Mouse (Mus musculus) heart, embryonic 11.5 days (tissue): ENCODE measurements at regions not wholly inside any gene's neighbourhood (a gene's known extent, or its start where the extent isn't known, plus 50 kb on each side); places are given as distances from the start of the nearest gene placed in this dataset.

Experiments used
- ATAC-seq: fragments of 200-750 bp; cut with Nextera tagmentation; replicated peaks from 2 replicates; pipeline ENCODE4 v1.8.0; 2017; ENCODE audit warnings: moderate library complexity; ENCODE audit not compliant: insufficient number of reproducible peaks, low FRiP score, low TSS enrichment
- H3K27ac ChIP-seq: fragments of 300-500 bp; sonication (generic); 2 replicates; pipeline ENCODE4 v1.5.1; 2014; ENCODE audit warnings: mild to moderate bottlenecking, low read depth, low read length
- H3K27me3 ChIP-seq: fragments of 300-500 bp; sonication (generic); 2 replicates; pipeline ENCODE4 v1.6.1; 2014; ENCODE audit warnings: mild to moderate bottlenecking, low read length, mixed read lengths; ENCODE audit not compliant: control insufficient read depth, insufficient read depth
- H3K36me3 ChIP-seq: fragments of 300-500 bp; sonication (generic); 2 replicates; pipeline ENCODE4 v1.6.1; 2014; ENCODE audit warnings: mild to moderate bottlenecking, low read length, moderate library complexity, mixed read lengths; ENCODE audit not compliant: control insufficient read depth, insufficient read depth
- H3K4me1 ChIP-seq: fragments of 300-500 bp; sonication (generic); 2 replicates; pipeline ENCODE4 v1.6.1; 2014; ENCODE audit warnings: low read length; ENCODE audit not compliant: control insufficient read depth, insufficient read depth
- H3K4me2 ChIP-seq: fragments of 300-500 bp; sonication (generic); 2 replicates; pipeline ENCODE4 v1.6.1; 2014; ENCODE audit warnings: mild to moderate bottlenecking, moderate library complexity
- H3K4me3 ChIP-seq: fragments of 300-500 bp; sonication (generic); 2 replicates; pipeline ENCODE4 v1.5.1; 2014; ENCODE audit warnings: low read depth, low read length
- H3K9ac ChIP-seq: fragments of 300-500 bp; sonication (generic); 2 replicates; pipeline ENCODE4 v1.6.1; 2014; ENCODE audit warnings: mild to moderate bottlenecking, low read depth, low read length, moderate library complexity
- H3K9me3 ChIP-seq: fragments of 300-500 bp; sonication (generic); replicated peaks from 2 replicates; pipeline ENCODE4 v1.6.1; 2016; ENCODE audit warnings: low read length; ENCODE audit not compliant: control insufficient read depth
- WGBS: fragments of 180-500 bp; shearing (Covaris S2); extraction: QIAGEN DNeasy Blood & Tissue Kit; methylation state at CpG from one replicate; pipeline ENCODE4 v1.1.7; 2014; ENCODE audit not compliant: insufficient replicate concordance; 5-methylcytosine and 5-hydroxymethylcytosine counted together

DNA sequence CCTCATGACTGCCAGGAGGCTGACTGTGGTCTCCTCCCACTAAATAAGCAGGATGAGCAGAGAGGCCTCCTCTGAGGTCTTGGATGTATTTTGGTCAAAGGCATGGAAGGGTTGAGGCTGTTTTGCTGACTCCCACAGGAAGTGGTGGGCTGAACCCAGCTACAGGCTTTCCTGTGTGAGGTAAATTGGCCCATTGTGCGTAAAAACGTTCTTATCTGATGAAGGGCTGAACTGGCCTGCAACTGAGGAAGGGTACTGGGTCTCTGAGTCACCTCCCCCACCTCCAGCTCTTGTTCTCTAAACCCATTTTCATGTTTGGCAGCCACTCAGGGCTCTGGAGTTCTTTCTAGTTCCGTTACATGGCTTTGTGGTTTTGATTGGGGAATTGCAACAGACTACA, 138.7 kb downstream of the Cog6 start:
- Histone ChIP-seq H3K9ac (no peak overlapping the region), H3K27ac (no peak overlapping the region), H3K4me3 (no peak overlapping the region), H3K36me3 (no peaks in the 10 kb centered on the region), H3K27me3 (no peaks in the 10 kb centered on the region), H3K9me3 (no peaks in the 10 kb centered on the region), H3K4me1 (peaks cover 6% of the 10 kb centered on the region), H3K4me2 (no peak overlapping the region)
- no peak for ATAC-seq
- 44% methylated on average over 3 of the region's 3 CpGs for WGBS

DNA sequence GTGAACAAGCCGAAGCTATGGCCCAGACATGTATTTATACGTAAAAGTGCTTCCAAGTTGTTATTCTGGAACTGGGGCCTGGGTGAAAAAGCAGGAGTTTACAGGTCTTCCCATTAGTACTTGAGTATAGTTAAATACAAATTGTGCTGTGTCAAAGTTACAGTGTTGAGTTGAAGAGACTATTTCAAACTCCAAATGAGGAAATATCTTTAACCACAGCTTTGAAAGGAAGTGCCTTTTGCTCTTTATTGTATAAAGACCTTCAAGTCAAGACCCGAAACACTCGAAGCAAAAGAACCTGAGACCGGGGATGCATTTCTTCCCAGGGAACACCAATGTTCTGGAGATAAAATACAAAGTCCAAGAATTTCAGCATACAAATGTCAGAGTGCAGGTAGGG, 144.8 kb downstream of the Cog6 start:
- no peaks in the 10 kb centered on the region for H3K27me3 ChIP-seq
- no peak overlapping the region for H3K4me3 ChIP-seq
- H3K27ac ChIP-seq = no peak overlapping the region
- no peaks in the 10 kb centered on the region for H3K4me1 ChIP-seq
- H3K36me3 ChIP-seq = no peaks in the 10 kb centered on the region
- H3K9ac ChIP-seq = no peak overlapping the region
- no peak for ATAC-seq
- 81% methylated on average over 5 of the region's 5 CpGs for WGBS
- H3K9me3 ChIP-seq = no peaks in the 10 kb centered on the region
- no peak overlapping the region for H3K4me2 ChIP-seq

DNA sequence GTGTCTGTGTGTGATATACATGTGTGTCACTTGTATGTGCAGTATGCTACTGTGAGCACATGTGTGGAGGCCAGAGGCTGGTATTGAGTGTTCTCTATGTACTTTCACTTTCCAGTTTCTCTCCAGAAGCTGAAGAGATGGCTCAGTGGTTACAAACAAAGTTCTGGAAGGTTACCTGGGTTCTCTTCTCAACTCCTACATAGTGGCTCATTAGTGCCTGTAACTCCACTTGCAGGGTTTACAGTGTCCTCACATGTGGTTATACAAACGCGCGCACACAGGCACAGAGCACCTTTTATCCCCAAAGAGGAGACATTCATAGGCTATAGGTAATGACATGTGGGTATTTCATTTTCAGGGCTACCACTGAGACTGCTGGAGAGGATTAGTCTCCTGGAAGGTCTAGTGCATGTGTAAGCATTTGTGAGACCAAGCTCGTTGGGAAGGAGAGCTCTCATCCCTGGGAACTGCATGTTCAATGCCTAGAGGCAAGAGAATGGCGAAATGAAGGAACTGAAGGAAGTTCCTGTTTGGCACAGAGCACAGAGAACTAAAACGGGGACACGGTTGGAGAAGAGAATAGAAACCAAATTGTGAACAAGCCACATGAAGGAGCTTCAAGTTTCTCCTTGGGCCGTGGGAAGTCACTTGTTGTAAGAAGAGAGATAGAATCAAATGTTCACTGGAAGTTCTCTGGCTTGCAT, 153.7 kb downstream of the Cog6 start:
- no peaks in the 10 kb centered on the region for H3K4me1 ChIP-seq
- H3K36me3 ChIP-seq = no peaks in the 10 kb centered on the region
- WGBS = 82% methylated on average over 8 of the region's 8 CpGs
- H3K27ac ChIP-seq = no peak overlapping the region
- no peak for ATAC-seq
- H3K27me3 ChIP-seq = no peaks in the 10 kb centered on the region
- H3K9ac ChIP-seq = no peak overlapping the region
- H3K4me3 ChIP-seq = no peak overlapping the region
- H3K9me3 ChIP-seq = no peaks in the 10 kb centered on the region
- H3K4me2 ChIP-seq = no peak overlapping the region

DNA sequence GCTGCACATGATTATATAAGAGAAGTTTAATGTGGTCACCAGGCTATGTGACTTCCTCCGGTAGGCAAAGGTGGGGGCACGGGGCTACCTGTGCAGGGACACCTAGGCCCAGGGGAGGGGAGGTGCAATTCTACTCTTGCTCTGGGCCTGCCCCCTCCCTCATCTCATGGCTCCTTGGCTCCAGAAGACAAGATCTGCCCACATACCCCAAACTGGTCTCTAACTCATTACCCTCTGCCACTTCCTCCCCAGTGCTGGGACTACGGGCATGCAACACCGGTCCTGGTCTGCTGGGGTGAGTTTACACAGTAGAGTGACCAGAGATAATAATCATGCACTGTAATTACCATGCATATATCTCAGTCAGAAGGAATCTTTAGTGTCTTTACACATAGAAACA, 155.0 kb downstream of the Cog6 start:
- no peaks in the 10 kb centered on the region for H3K4me1 ChIP-seq
- no peaks in the 10 kb centered on the region for H3K36me3 ChIP-seq
- H3K9ac ChIP-seq = no peak overlapping the region
- WGBS = 89% methylated on average over 4 of the region's 4 CpGs
- no peak overlapping the region for H3K4me3 ChIP-seq
- no peaks in the 10 kb centered on the region for H3K27me3 ChIP-seq
- no peak for ATAC-seq
- no peak overlapping the region for H3K27ac ChIP-seq
- no peaks in the 10 kb centered on the region for H3K9me3 ChIP-seq
- H3K4me2 ChIP-seq = no peak overlapping the region

DNA sequence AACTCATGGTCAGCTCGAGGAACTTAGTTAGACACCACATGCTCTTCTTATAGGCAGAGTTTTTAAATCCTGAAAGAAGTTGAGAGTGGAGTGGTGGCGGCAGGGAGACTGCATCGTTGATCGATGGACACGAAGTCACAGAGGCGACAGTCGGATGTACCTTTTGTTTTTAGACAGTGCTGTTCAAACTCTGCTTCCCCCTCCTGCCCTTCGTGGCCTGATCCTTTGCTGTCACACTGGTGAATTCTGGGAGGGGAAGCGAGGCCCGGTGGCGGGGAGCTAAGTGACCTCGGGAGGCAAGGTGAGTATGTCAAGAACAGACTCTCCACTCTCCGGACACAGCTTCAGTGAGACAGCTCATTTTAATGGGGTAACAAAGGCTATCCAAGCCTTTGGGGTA, 155.5 kb downstream of the Cog6 start:
- H3K4me1 ChIP-seq = no peaks in the 10 kb centered on the region
- WGBS = 79% methylated on average over 13 of the region's 13 CpGs
- no peak overlapping the region for H3K4me3 ChIP-seq
- H3K27ac ChIP-seq = no peak overlapping the region
- no peak for ATAC-seq
- H3K36me3 ChIP-seq = no peaks in the 10 kb centered on the region
- H3K9me3 ChIP-seq = no peaks in the 10 kb centered on the region
- H3K9ac ChIP-seq = no peak overlapping the region
- H3K4me2 ChIP-seq = no peak overlapping the region
- no peaks in the 10 kb centered on the region for H3K27me3 ChIP-seq

DNA sequence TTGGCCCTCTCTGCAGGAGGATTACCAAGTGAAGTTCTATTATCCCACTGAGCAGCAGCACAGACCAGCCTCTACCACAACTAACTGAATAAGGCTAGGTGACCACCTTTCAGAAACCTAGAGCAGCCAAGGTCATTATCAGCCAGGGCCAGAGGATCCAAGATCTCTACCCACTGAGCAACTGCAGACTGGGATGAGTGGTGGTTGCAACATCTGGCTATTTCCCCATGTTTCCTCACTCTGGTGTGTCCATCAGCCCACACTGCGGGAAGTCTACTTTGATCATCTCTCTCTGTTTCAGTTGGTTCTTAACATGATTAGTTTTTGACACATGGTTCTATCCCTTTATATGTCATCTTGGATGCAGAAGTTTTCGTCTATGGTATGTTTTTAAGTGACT, 157.2 kb downstream of the Cog6 start:
- H3K4me1 ChIP-seq = no peaks in the 10 kb centered on the region
- 79% methylated on average over 2 of the region's 2 CpGs for WGBS
- H3K4me3 ChIP-seq = no peak overlapping the region
- ATAC-seq = no peak
- no peak overlapping the region for H3K9ac ChIP-seq
- H3K9me3 ChIP-seq = no peaks in the 10 kb centered on the region
- H3K36me3 ChIP-seq = no peaks in the 10 kb centered on the region
- no peak overlapping the region for H3K4me2 ChIP-seq
- H3K27ac ChIP-seq = no peak overlapping the region
- no peaks in the 10 kb centered on the region for H3K27me3 ChIP-seq

DNA sequence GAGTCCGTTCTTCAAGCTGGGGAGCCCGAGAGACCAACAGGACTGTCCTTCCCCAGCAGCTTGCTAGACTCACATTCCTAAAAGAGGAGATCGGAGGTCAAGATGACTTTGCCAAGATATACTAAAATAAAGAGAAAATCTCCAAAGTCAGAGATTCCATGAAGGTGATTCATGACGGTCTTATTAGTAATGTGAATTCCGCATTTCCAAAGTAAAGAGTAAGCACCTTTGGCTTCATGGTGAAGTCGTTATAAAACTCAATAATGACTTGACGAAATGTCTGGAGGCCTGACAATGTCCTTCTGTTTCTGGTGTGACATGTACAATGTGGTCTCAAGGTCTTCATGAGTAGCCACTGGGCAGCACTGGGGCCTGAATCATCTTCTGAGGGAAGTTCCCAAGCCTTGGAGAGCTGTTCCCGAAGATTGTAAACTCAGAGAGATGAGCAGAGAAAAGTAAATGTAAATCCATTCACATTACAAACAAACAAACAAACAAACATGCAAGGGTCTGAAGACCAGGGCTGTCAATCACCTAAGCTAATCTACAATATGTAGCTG, 157.7 kb downstream of the Cog6 start:
- H3K4me1 ChIP-seq = no peaks in the 10 kb centered on the region
- no peaks in the 10 kb centered on the region for H3K27me3 ChIP-seq
- no peaks in the 10 kb centered on the region for H3K9me3 ChIP-seq
- 86% methylated on average over 8 of the region's 8 CpGs for WGBS
- H3K4me3 ChIP-seq = no peak overlapping the region
- ATAC-seq = no peak
- no peak overlapping the region for H3K9ac ChIP-seq
- H3K27ac ChIP-seq = no peak overlapping the region
- no peak overlapping the region for H3K4me2 ChIP-seq
- H3K36me3 ChIP-seq = no peaks in the 10 kb centered on the region

DNA sequence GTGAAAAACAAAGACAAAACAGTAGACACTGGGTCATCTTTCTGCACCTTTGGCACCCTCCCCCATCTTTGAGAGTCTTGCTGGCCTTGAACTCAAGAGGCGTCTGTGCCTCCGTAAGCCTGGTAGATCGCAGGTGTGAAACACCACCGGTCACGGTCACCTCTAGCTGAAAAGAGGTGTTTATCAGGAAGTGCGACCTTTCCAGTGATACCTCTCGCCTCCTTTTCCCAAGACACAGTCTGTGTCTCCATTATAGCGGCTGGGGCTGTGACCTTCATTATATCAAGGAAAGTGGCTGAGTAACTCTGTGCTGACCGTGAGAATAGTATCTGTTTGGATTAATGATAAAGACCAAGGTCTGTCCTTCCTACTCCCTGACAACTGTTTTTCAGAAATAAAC, 158.8 kb downstream of the Cog6 start:
- Histone ChIP-seq H3K36me3 (no peaks in the 10 kb centered on the region), H3K9ac (no peak overlapping the region), H3K27me3 (no peaks in the 10 kb centered on the region), H3K4me3 (no peak overlapping the region), H3K27ac (no peak overlapping the region), H3K4me2 (no peak overlapping the region), H3K9me3 (no peaks in the 10 kb centered on the region), H3K4me1 (no peaks in the 10 kb centered on the region)
- no peak for ATAC-seq
- 65% methylated on average over 9 of the region's 9 CpGs for WGBS

DNA sequence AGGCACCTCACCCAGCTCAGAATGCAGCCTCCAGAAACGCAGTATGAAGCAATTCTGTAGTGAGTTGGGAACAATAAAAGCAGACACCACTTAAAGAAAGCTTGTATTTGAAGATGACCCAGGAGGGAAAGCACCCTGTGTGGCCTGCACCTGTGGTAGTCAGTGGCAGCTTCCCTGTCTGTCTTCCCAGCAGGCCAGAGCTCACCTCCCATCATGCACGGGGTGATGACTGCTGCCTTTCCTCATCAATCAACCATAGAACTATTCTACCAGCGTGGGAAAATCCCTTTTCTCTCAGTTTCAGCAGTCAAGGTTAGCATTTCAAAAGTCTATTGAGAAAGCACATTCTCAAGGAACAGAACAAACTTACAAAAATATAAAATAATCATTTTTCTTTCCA, 160.0 kb downstream of the Cog6 start:
- no peaks in the 10 kb centered on the region for H3K9me3 ChIP-seq
- WGBS = 62% methylated on average over 3 of the region's 3 CpGs
- no peak overlapping the region for H3K4me3 ChIP-seq
- no peaks in the 10 kb centered on the region for H3K4me1 ChIP-seq
- no peak for ATAC-seq
- no peak overlapping the region for H3K4me2 ChIP-seq
- no peaks in the 10 kb centered on the region for H3K27me3 ChIP-seq
- H3K9ac ChIP-seq = no peak overlapping the region
- no peaks in the 10 kb centered on the region for H3K36me3 ChIP-seq
- no peak overlapping the region for H3K27ac ChIP-seq
